Comparison of ENCODE assay signal across 8 mouse cellular contexts in genomic region chr7:118993597-118994230, GRCm38 (mm10). TPM values are rescaled to one million over a fixed set of nuclear protein-coding genes. Genes with fewer than 3 reads are reported as not detected.
A peak's percentile ranks its signal among the peaks of the same experiment; 100 is the strongest.
DNase-seq lines count a peak whose midpoint lies in the region; ATAC-seq and TF ChIP-seq lines count a peak whose summit lies in the region.

No protein-coding gene starts in this region.

- H3K4me3 ChIP-seq in lung, adult 2 months (replicated peaks; ENCODE audit: extremely low read depth, low read depth, low read length), result peak overlapping the region; percentile 75
- peak overlapping the region; percentile 58 for H3K4me3 ChIP-seq in forebrain, embryonic 16.5 days (replicated peaks; ENCODE audit: low read length)
- H3K4me3 ChIP-seq in limb, embryonic 12.5 days (replicated peaks), result peak overlapping the region; percentile 61
- H3K4me3 ChIP-seq in small intestine, adult 2 months (ENCODE audit: low read depth, low read length), result peak overlapping the region; percentile 72

- TF ChIP-seq CTCF in lung, adult 2 months (IDR thresholded peaks at IDR 0.05; ENCODE audit: insufficient read depth, low read length), result no peak
- no peak for TF ChIP-seq CTCF in small intestine, adult 2 months (IDR thresholded peaks at IDR 0.05; ENCODE audit: extremely low read depth, insufficient read length, insufficient replicate concordance, low read depth, low read length)

- H3K9ac ChIP-seq in forebrain, embryonic 16.5 days (replicated peaks; ENCODE audit: low read depth, low read length), result peak overlapping the region; percentile 71
- peak overlapping the region; percentile 71 for H3K9ac ChIP-seq in limb, embryonic 12.5 days (replicated peaks)

- no peak for TF ChIP-seq POLR2A in lung, adult 2 months (IDR thresholded peaks at IDR 0.05; ENCODE audit: borderline replicate concordance, extremely low read depth, low read depth, low read length)
- no peak for TF ChIP-seq POLR2A in small intestine, adult 2 months (IDR thresholded peaks at IDR 0.05; ENCODE audit: low read depth, low read length)

- H3K36me3 ChIP-seq in forebrain, embryonic 16.5 days (ENCODE audit: control insufficient read depth, insufficient read depth), result no peaks in the 10 kb centered on the region
- no peaks in the 10 kb centered on the region for H3K36me3 ChIP-seq in limb, embryonic 12.5 days
- no peaks in the 10 kb centered on the region for H3K36me3 ChIP-seq in small intestine, adult 2 months (ENCODE audit: control insufficient read depth, insufficient read depth, low read length)

- peak; percentile 9; the same call in 1 of the 2 replicates for ATAC-seq in forebrain, embryonic 16.5 days
- no peak for ATAC-seq in limb, embryonic 12.5 days (ENCODE audit: insufficient number of reproducible peaks, insufficient read depth, low FRiP score, low TSS enrichment, low read depth)

- H3K9me3 ChIP-seq in forebrain, embryonic 16.5 days (ENCODE audit: control insufficient read depth, low read length), result no peaks in the 10 kb centered on the region
- H3K9me3 ChIP-seq in limb, embryonic 12.5 days, result no peaks in the 10 kb centered on the region

- peak; percentile 22 for DNase-seq in lung, adult 2 months
- DNase-seq in lung, postnatal 36 days, result no peak
- peak; percentile 65 to 70 for DNase-seq in cerebellum, postnatal 10 days
- no peak for DNase-seq in spleen, postnatal 10 days (ENCODE audit: low spot score in 2 of 2)
- no peak for DNase-seq in gastrocnemius, postnatal 36 days

- 8% methylated on average over 26 of the region's 26 CpGs for WGBS in lung, adult 2 months
- WGBS in forebrain, embryonic 16.5 days, result under 1% methylated on average over 26 of the region's 26 CpGs
- under 1% methylated on average over 26 of the region's 26 CpGs for WGBS in limb, embryonic 12.5 days
- WGBS in small intestine, adult 2 months, result 17% methylated on average over 26 of the region's 26 CpGs

- H3K4me2 ChIP-seq in forebrain, embryonic 16.5 days (ENCODE audit: low read length), result peak overlapping the region; percentile 94
- peak overlapping the region; percentile 72 for H3K4me2 ChIP-seq in limb, embryonic 12.5 days

- intact Hi-C loops in gastrocnemius, postnatal 36 days (cut with DNase I), result loop anchor here (2.0 to 5.0 kb wide), 2 partner anchors 75 to 136 kb away; partner anchors contain the start of genes Iqck and Knop1

- H3K27me3 ChIP-seq in forebrain, embryonic 16.5 days (replicated peaks; ENCODE audit: control insufficient read depth, insufficient read depth, low read length), result no peaks in the 10 kb centered on the region
- peaks cover 8% of the 10 kb centered on the region; the same call in 1 of the 2 replicates for H3K27me3 ChIP-seq in limb, embryonic 12.5 days
- H3K27me3 ChIP-seq in small intestine, adult 2 months (ENCODE audit: control insufficient read depth, insufficient read depth, low read length), result peaks cover 23% of the 10 kb centered on the region

- H3K27ac ChIP-seq in forebrain, embryonic 16.5 days (ENCODE audit: low read length), result peak overlapping the region; percentile 86
- no peak overlapping the region for H3K27ac ChIP-seq in limb, embryonic 12.5 days
- H3K27ac ChIP-seq in small intestine, adult 2 months (ENCODE audit: insufficient read depth, low read depth, low read length), result no peak overlapping the region

- H3K4me1 ChIP-seq in lung, adult 2 months (ENCODE audit: control insufficient read depth, insufficient read depth, low read length), result peaks cover 6% of the 10 kb centered on the region; the same call in 1 of the 2 replicates
- peaks cover 64% of the 10 kb centered on the region for H3K4me1 ChIP-seq in forebrain, embryonic 16.5 days (replicated peaks; ENCODE audit: control insufficient read depth, insufficient read depth, low read length)
- peaks cover 28% of the 10 kb centered on the region for H3K4me1 ChIP-seq in limb, embryonic 12.5 days (replicated peaks)
- H3K4me1 ChIP-seq in small intestine, adult 2 months (ENCODE audit: control insufficient read depth, insufficient read depth, insufficient read length, low read length), result peaks cover 4% of the 10 kb centered on the region; the same call in 1 of the 2 replicates

RNA-seq across cellular contexts. Expression of gene Gprc5b, which starts 1.3 kb away (rescaled TPM):
- polyA plus RNA-seq in lung, adult 2 months (2012; rRNA removed), result 31.3 and 46.6 TPM in 2 replicates
- 5.9 and 6.2 TPM in 2 replicates for polyA plus RNA-seq in forebrain, embryonic 16.5 days (2015; fragmentation: Nextera tagmentation; extraction: Ambion mirVana)
- 7.5 and 8.1 TPM in 2 replicates for polyA plus RNA-seq in limb, embryonic 12.5 days (2016; fragmentation: Nextera tagmentation; extraction: Ambion mirVana)
- 3.6 and 3.9 TPM in 2 replicates for polyA plus RNA-seq in small intestine, adult 2 months (2012; rRNA removed)
- total RNA-seq in gastrocnemius, postnatal 36 days (2021), result 10 to 100 TPM; 14.0 to 19.0 TPM

Comparison
In these comparisons a context has a peak if more than half of its experiments do, and no peak if none do; other contexts are left out.
1. DNase-seq: peak in lung, adult 2 months (single experiment) and cerebellum, postnatal 10 days (2 of 2); none in lung, postnatal 36 days (single experiment), spleen, postnatal 10 days (0 of 2) and gastrocnemius, postnatal 36 days (0 of 2).
2. Peak in every context shown above with its lines, with median percentiles within 50 percentile points of each other: H3K4me3 ChIP-seq.